Mouse (Mus musculus): ENCODE measurements around the gene Zfp12.

GRCm38 (mm10) chr5:143254487-143255130 lies 19.6 kb downstream of the Zfp12 start:
- TF ChIP-seq POLR2A (IDR thresholded peaks at IDR 0.05; ENCODE audit: borderline replicate concordance, control insufficient read depth, low read depth, low read length) (no peak), CTCF (IDR thresholded peaks at IDR 0.05; ENCODE audit: control insufficient read depth, insufficient read depth, low read length) (no peak)

Data from bone marrow, adult 2 months (tissue).